Mouse (Mus musculus) inflammation-experienced regulatory T-cells, adult 16 weeks (primary cell): ENCODE measurements around the gene Gm10037. TPM values are rescaled to one million over a fixed set of nuclear protein-coding genes. Genes with fewer than 3 reads are reported as not detected.

Experiments
- polyA plus RNA-seq: library from polyadenylated mRNA; unstranded; fragments of 100-300 nt; shearing (Covaris generic); gene quantifications from one replicate; pipeline ENCODE4 v1.2.1, GENCODE M21; 2017

The Gm10037 gene
- polyA plus RNA-seq = 1.0 TPM

DNA sequence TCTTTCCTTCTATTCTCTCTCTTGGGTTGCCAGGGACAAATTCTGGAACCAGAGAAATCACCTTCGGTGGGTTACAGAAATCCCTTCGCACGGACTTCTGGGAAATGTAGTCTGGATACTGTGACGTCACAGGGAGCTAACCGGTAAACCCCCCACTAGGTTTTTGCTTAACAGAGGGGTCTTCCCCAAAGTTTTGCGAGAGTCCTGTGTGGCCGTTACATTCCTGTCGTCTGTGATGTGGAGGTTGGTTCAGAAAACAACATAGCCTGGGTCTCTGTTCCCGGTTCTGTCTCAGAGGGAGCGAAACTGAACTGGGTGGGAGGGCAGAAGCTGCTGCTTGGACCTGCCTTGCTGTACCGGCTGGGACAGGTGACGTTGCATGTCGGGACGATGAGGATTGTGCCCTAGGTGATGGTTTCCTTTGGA is at the start of gene Gm10037:
Gene Gm10037 (plus strand): TSS at position 196 of the 426 bp plus-strand sequence.

GRCm38 (mm10) chr13:67813710-67814660 is 16.9 kb upstream of the Gm10037 start, which contains the start of gene Zfp273:
Gene Zfp273 (plus strand): TSS chr13:67813740.

GRCm38 (mm10) chr13:67863026-67863425 is 32.1 kb downstream of the Gm10037 start, which contains the start of gene BC048507:
Gene BC048507 (plus strand): TSS chr13:67863326.

Other genes with a start within 250 kb of the Gm10037 start
- 8.4 TPM for gene Zfp729b, start 221.4 kb upstream of the Gm10037 start, polyA plus RNA-seq
- 5.3 TPM for gene Gm49345, start 193.3 kb upstream of the Gm10037 start, polyA plus RNA-seq
- gene Zfp729a, start 193.3 kb upstream of the Gm10037 start, polyA plus RNA-seq = 11.5 TPM
- 24.9 TPM for gene Zfp738, start 144.0 kb upstream of the Gm10037 start, polyA plus RNA-seq
- gene Zfp65, start 101.9 kb upstream of the Gm10037 start, polyA plus RNA-seq = 11.0 TPM
- gene Zfp85, start 75.9 kb upstream of the Gm10037 start, polyA plus RNA-seq = 10.3 TPM
- gene Zfp493, start 51.4 kb upstream of the Gm10037 start, polyA plus RNA-seq = 2.2 TPM
- 6.7 TPM for gene Zfp273, start 17.4 kb upstream of the Gm10037 start, polyA plus RNA-seq
- gene BC048507, start 32.2 kb downstream of the Gm10037 start, polyA plus RNA-seq = not detected